Mouse (Mus musculus) cerebellum, adult 8-10 months (tissue): ENCODE results near the gene Akt2.
A peak's percentile ranks its signal among the peaks of the same experiment; 100 is the strongest.

Experiments used
- DNase-seq: peaks from one replicate; pipeline ENCODE4 v3.0.0; 2022

Akt2 gene

DNA sequence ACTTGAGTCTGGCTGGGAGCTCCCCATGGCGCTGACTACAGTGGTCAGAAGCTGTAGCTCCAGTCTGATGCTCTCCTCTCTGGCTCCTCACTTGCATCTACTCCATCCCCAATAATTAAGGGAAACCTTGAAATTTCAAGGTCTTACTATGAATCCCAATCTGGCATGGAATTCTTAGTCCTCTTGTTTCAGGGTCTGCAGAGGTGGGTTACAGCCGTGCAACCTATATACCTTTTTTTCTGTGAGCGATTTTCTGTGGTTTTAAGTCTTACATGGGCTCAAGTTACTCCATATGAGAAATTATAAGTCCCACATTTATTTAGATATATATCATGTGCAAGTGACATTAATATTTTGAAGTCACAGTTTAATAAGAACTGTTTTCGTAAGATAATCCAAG lies 1.3 kb upstream of the Akt2 start:
- DNase-seq: no peak

DNA sequence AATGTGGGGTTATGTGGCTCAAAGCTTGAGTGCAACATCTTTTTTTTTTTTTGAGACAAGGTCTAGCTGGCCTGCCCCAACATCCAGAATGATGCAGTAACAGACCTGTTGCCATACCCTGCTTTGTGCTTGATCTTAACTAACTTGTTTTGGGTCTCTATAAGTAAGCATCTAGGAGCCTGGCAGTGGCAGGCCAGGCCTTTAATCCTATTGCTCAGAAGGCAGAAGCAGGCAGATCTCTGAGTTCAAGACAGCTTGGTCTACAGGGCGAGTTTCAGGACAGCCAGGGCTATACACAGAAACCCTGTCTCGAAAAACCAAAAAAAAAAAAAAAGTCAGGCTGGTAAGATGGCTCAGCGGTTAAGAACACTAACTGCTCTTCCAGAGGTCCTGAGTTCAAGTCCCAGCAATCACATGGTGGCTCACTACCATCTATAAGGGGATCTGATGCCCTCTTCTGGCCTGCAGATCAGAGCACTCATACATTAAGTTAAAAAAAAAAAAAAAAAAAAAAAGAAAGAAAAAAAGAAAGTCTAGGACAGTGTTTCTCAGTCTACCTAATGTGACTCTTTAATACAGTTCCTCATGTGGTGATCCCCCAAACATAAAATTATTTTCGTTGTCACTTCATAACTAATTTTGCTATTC lies 662 bp upstream of the Akt2 start:
- peak; percentile 28 for DNase-seq

- DNase-seq: no peak
These were observed 1.0 kb downstream of the Akt2 start for GRCm38 (mm10) chr7:27592217-27592929.

DNA sequence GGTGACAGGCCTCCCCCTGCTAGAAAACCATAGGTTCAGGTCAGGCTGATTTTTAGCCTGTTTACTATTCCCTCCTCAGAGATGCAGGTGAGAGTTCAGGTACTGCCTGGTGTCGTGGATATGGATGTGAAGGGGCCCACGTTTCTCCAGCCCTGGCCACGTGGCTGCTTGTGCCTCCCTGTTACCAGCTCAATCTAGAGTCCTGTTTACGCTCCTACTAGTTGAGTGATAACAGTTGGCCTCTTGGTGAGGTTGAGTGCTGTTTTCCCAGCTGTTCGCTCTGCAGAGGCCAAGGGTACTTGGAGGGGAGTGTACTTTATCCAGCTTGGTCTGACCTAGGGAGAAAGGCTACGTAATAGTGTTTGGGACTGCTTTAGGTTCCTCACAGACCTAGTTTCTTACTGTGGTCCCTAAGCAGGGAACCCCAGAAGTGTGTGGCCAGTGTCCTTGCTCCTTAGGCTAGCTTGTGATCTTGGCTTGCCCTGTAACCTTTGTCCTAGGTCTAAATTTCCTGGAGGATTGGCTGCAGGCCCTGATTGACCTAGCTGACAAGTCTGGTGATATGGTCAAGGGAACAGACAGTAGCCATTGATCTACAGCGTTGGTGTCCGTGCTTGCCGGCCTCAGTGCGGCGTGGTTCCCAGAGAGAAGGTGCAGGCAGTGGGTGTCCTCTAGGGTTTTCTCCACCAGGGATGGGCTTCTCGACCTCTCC lies 1.7 kb downstream of the Akt2 start:
- DNase-seq: no peak

DNA sequence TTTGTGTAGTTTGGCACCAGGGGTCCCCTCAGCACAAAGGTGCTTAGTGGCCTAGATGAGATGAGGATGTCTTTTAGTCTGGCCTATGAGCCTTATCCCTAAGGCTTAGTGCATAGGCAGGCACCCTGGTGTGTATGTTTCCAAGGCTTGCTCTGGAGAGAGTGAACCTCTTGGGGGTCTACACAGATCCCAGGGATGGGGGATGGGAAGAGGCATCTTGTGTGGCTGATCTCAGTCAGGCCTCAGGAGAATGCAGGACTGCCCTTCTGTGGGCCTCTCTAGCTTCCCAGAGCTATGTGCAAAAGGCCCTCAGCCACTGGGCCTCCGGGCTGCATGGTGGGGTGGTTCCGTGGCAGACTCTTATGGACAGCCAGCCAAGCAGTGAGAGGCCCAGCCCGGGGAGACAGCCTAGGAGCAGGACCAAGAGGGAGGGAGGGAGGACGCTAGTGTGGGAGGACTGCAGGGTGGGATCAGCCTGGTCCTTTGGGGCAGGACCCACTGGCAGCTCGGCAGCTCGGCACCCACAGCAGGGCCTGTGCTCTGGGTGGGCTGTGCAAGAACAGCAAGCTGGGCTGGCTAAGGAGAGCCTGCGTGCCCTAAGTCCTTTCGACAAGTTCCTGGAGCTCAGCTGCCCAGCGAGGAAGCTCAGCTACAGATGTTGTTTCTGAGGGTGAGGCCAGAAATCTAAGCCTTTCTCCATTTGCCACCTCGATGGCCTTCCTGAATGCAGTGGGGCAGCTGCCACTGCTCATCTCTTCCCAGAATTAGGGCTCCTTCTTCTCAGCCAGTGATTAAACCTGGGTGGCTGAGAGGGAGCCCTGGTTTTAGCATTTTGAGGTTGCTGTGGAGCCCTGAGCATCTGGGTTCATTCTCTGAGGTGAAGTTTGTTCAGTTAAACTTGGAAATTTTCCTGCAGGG lies 5.5 kb downstream of the Akt2 start:
- DNase-seq: no peak

- no peak for DNase-seq
These were observed 6.7 kb downstream of the Akt2 start for GRCm38 (mm10) chr7:27598053-27598452.

DNA sequence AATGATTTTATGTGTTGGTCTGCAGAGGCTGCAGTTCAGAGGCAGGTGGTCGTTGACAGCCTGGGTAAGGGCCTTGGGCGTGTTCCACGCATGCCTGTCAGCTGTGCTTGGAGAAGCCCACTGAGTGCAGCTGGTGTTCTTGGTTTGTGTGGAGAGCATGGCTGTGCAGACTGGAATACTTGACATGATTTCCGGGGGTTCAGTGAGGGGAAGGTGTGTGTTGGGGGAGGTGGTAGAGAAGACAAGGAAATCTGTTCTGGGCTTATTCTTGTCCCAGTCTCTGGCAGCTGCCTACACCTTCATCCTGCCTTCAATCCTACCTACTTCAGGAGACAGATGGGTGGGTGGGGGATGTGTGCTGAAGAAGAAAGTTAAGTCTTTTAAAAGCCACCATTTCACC lies 10.3 kb downstream of the Akt2 start:
- DNase-seq: no peak

DNA sequence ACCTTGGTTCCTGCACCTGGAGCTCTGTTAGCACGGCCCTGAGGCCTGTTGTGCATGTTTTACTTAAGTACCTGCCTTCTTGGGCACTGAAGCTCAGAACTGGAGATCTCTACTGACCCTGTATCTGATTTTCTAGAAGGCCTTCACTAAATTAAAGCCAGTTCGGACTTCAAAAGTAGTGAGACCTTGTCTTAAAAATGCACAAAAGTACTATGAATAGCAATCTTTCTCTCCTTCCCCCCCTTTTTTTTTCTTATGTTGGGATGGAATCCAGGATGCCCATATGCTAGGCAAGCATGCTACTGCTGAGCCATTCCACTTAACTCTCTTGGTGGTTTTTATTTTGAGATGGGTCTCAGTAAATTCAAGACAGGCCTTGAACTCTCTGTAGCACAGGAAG lies 10.8 kb downstream of the Akt2 start:
- peak; percentile 42 for DNase-seq

- DNase-seq: no peak
These were observed 11.5 kb downstream of the Akt2 start for GRCm38 (mm10) chr7:27602835-27603234.

DNA sequence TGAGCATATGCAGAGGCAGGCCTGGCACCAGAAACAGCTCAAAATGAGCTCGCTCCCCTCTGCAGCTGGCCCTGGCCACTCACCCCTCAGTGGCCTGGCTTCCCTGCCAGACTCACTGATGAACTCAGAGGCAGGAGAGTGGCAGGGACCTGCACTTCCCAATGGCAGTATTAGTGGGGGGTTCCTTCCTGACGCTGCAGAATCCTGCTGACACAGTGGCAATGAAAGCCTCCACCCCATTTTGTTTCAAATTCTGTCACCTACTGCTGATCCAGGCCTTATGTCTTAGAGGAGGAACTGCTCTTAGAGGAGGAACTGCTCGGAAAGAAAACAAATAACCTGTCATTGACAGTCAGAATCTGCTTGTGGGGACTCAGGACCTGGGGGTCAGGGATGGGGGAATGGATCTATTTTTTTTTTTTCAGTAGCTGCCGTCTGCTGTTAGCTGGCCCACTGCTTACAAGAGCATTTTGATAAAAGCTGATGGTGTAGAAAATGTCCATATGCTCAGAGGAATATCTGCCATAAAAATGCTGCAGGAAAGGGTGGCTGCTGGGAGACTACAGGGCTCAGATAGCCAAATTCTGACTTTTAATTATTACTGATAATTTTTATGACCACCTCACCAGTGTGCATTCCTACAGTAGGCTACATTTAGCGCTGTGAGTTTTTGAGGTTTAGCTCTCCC lies 13.5 kb downstream of the Akt2 start:
- peak; percentile 63 for DNase-seq

DNA sequence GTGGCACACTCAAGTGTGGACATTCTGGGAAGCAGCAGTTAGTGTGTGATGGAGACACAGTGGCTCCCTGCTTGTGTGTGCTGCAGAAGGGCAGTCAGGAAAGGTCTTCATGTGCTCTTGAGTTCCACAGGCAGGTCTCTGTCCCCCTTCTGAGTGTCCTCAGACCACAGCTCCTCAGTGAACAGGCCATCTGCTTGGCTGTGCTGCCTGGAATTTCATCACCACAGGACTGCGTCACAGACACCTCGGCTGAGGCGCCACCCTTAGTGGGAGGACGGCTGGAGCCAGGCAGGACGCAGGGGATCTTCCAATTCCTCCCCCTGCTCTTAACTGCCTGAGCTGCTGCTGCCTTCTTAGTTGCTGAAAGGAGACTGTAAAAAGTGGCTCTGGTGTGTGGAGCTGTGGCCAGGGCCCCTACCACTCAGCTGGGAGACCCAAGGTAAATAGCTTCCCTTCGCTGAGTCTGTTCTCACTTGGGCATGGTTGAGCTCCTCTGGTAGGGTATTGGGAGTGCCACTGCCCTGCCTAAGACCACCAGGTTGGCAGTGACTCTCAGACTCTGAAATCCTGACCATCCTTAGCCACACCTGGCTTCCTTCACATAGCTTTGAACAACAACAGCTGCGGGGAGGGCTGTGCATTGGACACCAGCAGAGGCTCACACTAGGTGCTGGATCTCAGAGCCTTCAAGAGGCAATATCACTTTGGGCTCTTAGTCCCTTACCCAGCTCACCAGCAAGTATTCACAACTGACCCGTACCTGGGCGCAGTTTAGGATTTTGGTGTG lies 14.3 kb downstream of the Akt2 start:
- DNase-seq: peak; percentile 79

DNA sequence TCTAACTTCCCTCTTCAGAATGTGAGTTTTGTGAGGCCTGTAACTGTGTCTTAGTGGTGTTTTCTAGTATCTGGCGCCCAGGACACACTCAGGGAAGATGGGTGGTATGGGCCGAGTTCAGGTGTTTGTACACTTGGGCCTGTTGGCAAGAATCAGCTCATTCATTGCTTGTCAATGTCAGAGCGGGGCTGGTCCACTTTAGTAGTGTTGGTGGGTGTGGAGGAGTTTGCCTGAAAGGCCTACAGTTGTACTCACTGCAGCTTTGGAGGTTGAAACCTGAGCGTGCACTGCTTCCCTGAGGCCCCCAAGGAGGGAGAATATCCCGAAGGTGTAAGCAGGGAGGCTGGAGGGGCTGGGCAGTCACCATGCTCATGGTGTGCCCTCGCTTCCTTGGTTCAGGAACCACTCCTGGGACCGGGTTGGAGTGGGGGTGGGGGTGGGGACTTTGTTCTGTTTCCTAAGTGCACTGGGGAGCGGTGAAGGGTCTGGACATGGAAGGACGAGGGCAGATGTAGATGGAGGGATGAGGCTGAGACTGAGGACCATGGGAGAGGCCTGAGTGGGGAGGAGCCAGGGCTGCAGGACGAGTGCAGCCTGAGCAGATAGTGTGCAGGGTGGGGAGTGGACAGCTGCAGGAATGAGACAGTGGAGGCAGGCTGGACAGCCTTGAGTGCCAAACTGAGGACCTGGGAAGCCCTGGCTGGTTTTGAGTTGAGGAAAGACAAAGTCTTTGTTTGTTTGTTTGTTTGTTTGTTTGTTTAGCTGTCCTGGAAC lies 15.3 kb downstream of the Akt2 start:
- peak; percentile 50 for DNase-seq

DNA sequence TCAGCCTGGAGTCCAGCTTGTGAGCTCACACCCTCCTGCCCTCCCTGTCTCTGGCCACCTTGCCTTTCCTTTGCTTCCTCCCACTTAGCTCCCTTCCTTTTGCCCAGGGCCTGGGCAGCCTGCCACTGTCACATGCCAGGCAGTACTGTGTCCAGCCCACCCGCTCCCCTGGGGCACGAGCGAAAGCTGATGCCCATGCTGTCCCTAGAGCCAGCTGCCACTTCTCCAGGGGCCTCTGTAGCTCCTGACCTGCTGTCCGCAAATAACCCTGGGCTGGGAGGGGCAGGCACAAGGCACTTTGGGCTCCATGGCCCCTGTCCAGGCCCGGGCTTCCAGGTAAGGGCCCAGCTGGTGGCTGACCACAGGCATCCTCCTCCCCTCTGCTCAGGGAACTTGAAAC lies 16.2 kb downstream of the Akt2 start:
- DNase-seq: peak; percentile 88

DNA sequence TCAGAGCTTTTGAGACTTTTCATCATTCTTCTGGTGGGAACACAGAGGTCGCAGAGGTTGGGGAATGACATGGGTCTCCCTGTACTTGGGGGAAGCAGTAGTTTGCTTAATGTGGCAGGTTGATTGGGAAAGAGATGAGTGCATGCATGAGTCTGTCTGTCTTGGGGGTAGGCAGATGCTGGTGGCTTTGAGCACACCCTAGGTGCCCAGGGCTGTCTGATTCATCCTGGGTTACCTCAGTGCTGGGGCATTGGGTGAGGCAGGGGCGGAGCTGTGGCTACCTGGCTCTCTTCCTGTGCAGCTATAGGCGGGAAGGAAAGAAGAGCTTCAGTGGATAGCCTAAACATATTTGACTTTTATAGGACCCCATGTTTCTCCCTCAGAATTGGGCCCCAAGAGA lies 16.8 kb downstream of the Akt2 start:
- DNase-seq: no peak

GRCm38 (mm10) chr7:27609285-27609684 lies 17.9 kb downstream of the Akt2 start:
- DNase-seq: no peak

GRCm38 (mm10) chr7:27609688-27610087 lies 18.3 kb downstream of the Akt2 start:
- no peak for DNase-seq

DNA sequence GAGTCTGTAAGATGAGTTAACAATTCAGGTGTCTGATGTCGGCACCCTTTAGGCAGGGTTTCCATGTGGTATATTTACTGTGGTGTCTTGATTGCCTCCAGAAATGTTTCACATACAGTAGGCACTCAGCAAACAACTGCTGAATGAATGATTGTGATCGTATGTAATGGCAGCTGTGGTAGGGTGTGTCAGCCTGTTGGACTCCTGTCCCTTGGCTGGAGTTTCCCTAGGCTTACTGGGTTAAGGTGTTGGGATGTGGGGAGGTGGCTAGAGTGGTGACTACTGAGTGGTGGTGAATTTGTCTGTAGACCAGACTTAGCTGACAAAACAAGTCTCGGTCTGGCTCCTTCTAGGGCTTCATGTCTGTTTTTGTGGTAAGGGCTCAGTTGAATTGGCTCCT lies 19.0 kb downstream of the Akt2 start:
- no peak for DNase-seq

DNA sequence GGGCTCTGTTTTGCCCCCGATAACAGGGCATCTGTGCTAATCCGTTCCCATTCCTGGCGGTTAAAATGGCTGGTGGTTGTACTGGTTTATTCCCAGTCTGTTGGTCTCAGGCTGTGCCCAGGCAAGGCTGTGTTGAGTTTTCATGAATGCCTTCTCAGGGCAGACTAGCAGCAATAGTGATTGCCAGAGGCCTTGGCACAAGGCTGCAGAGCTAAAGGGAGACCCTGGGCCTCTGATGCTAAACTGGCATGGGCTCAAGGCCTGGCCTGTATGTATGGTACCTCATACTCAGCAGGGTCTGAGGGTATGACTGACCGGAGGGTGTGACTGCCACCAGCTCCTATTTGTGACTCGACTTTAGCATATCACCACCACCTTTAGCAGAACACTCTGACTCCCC lies 19.5 kb downstream of the Akt2 start:
- no peak for DNase-seq

DNA sequence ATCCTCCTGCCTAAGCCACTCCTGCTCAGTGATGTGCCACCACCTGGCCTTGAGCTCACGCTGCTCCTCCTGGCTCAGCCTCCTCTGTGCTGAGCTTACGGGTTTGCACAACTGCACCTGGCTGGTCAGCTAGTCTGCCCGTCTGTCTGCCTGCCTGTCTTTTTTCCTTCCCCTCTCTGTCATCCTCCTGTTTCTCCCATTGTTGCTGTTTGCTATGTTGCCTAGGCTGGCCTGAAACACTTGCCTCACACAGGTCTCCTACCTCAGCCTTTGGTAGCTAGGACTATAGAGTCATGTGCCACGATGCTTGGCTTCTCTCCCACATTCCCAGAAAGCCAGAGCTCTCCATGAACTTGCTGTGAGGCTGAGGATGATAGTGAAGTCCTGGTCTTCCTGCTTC lies 21.6 kb downstream of the Akt2 start:
- DNase-seq: peak; percentile 45

DNA sequence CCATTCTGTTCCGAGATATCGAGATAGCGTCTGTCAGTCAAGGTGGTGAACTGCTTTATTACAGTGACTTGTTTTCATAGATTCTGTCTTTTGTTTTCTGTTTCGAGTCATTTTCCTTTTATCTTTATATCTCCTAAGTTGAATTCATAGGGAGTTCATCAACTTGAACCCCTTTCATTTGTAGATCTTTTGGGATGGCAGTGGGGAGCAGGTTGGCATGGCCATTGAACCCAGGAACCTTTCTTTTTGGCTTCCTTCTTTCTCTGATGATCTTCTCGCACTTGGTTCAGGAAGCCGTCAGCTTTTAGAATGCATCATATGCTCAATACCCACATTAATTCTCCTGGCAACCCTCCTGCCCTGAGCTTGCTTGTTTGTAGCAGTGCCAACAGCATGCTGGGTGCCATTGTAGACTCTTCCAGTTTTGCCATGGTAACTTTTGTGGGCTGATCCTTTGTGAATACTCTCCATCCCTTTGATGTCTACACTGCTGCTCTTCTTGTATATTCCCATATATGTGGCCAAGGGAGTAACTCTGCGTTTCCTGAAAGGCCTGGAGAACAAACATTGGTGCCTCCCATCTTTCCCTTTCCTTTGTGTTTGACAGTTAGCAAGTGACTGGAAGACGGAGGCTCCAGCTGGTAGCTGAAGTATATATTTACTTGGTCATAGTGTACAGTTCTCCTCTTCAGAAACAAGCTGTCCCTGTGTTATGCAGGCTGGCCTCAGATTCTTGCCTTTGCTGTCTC lies 22.6 kb downstream of the Akt2 start:
- DNase-seq: peak; percentile 72
